Mouse (Mus musculus) cerebellum, adult 2 months (tissue): ENCODE data around the gene Igsf8.

Source experiments
- CTCF ChIP-seq: fragments of 200-500 bp; IDR thresholded peaks from 2 replicates; pipeline ENCODE4 v1.5.1; 2011; ENCODE audit warnings: low read depth, mild to moderate bottlenecking, control low read depth, low read length, moderate library complexity, borderline replicate concordance; ENCODE audit not compliant: insufficient read depth
- POLR2A ChIP-seq: fragments of 200-500 bp; IDR thresholded peaks from 2 replicates; pipeline ENCODE4 v1.6.1; 2011; ENCODE audit warnings: low read length, control low read depth, borderline replicate concordance; ENCODE audit not compliant: insufficient read depth

DNA sequence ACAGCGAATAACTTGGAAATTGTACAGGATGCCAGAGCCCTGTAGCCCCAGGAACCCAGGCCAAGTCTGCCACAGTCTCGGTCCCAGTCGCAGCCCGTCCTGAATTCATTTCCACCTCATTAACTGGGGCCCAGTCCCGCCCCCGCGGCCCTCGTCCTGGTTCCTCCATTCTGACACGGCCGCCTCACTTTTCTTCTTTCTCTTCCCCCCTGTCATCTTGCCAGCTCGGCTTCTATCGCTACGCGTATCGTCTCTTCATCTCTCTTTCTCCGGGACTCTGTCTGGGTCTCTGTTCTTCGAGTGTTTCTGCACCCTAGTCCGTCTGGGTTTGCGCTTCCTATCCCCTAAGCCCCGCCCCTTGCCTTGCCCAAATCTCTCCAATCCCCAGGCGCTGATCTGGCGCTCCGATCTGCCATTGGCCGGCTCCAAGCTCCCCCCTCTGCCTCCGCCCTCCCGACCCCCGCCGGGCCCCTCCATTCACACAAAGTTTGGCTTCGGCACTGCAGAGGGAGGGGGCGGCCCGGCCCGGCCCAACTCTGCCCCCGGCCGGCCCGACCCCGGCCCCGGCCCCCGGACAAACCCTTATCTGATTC is 79.4 kb downstream of the Igsf8 start, which contains the start of gene Kcnj10:
- no peak; the same call in 1 of the 2 replicates for TF ChIP-seq POLR2A
- no peak for TF ChIP-seq CTCF
